Mouse (Mus musculus): ENCODE data around the gene Naa80. TPM values are rescaled to one million over a fixed set of nuclear protein-coding genes. Genes with fewer than 3 reads are reported as not detected.
"Not testable (repeated sequence)": the region's sequence is repeated elsewhere in the genome, so short reads cannot be mapped to it uniquely, and the experiment has no call there.

The Naa80 gene
- total RNA-seq, 4 experiments from 2014 or later, result 12.1 to 16.8 (median 15.5) TPM

- DNase-seq (ENCODE audit: low spot score in 2 of 2), result no peak
Observed at GRCm38 (mm10) chr9:107571534-107572326, 7.0 kb upstream of the Naa80 start.

- DNase-seq (ENCODE audit: low spot score in 2 of 2), result no peak
Observed at GRCm38 (mm10) chr9:107572327-107572662, 6.4 kb upstream of the Naa80 start.

DNA sequence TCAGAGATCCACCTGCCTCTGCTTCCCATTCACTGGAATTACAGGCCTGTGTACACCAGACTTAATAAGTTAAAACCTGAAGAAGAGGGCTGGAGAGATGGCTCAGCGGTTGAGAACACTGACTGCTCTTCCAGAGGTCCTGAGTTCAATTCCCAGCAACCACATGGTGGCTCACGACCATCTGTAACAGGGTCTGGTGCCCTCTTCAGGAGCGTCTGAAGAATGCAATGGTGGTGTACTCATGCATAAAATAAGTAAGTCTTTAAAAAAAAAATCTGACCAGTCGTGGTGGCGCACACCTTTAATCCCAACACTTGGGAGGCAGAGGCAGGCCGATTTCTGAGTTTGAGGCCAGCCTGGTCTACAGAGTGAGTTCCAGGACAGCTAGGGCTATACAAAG, 4.9 kb upstream of the Naa80 start:
- DNase-seq (ENCODE audit: low spot score in 2 of 2), result not testable (repeated sequence)

- no peak for DNase-seq (ENCODE audit: low spot score in 2 of 2)
Observed at GRCm38 (mm10) chr9:107575579-107576356, 2.9 kb upstream of the Naa80 start.

GRCm38 (mm10) chr9:107576357-107577107, 2.2 kb upstream of the Naa80 start, which contains the start of gene Hyal1:
Gene Hyal1 (plus strand): TSS chr9:107576927.
- peak; percentile 76 to 78 for DNase-seq (ENCODE audit: low spot score in 2 of 2)

- DNase-seq (ENCODE audit: low spot score in 2 of 2), result no peak
Observed at GRCm38 (mm10) chr9:107577871-107578270, 816 bp upstream of the Naa80 start.

- DNase-seq (ENCODE audit: low spot score in 2 of 2), result no peak
Observed at GRCm38 (mm10) chr9:107579023-107579900, 575 bp downstream of the Naa80 start.

- DNase-seq (ENCODE audit: low spot score in 2 of 2), result peak; percentile 82 to 85
Observed at GRCm38 (mm10) chr9:107580501-107581317, 2.0 kb downstream of the Naa80 start, which contains the start of gene Hyal3. Gene Hyal3 (plus strand): TSS chr9:107580818.

DNA sequence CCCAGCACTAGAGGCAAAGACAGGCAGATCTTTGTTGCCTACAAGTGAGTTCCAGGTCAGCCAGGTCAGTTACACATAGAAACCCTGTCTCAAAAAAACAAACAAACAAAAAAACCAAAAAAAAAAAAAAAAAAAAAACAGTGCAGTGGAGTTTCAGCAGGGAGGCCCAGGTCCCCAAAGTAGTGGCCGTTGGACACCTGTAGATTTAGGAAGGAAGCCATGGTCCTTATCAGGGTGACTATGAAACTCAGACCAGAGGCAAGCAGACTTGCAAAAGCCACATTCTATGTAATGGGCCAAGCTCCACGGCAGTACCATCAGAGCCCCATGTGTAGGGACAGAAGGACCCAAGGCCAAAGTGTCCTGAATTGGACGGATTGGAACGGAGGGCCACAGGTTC, 2.9 kb downstream of the Naa80 start:
- no peak for DNase-seq (ENCODE audit: low spot score in 2 of 2)

DNA sequence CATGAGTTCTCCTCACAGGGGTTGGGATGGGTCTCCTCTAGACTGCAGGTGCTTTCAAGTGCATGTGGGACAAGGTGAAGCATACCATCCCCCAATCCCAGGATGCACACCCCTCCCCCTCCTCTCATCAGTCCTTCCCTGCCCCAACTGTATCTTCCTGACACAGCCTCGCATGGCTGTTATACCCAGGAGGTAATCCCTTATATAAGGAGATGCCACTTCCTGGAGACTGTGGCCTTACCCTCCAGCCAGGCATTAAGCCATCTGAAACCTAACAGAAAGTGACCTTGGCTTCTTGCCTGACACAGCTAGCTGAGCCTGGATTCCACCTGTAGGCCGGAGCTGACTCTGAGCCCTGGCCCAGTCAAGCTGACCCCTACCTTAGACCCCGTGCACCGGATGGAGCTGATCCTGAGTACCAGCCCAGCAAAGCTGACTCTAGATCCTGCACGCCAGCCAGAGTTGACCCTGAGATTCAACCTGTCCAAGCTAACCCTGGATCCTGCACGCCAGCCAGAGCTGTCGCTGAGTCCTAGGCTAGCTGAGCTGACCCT, 3.9 kb downstream of the Naa80 start:
- no peak for DNase-seq (ENCODE audit: low spot score in 2 of 2)

GRCm38 (mm10) chr9:107583174-107583573, 4.5 kb downstream of the Naa80 start:
- DNase-seq (ENCODE audit: low spot score in 2 of 2), result no peak

DNA sequence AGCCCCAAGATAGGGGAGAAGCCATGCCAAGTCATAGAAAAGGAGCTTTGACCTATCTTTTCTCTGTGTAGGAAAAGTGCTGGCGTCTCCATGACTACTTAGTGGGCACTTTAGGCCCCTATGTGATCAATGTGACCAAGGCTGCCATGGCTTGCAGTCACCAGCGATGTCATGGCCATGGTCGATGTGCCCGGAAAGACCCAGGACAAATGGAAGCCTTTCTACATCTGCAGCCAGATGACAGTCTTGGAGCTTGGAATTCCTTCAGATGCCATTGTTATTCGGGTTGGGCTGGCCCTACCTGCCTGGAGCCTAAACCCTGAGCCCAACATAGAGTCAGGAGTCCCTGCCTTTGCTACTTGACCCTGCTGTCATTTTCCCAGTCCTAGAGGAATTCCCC, 7.8 kb downstream of the Naa80 start:
- no peak for DNase-seq (ENCODE audit: low spot score in 2 of 2)

GRCm38 (mm10) chr9:107586974-107587832, 8.5 kb downstream of the Naa80 start, which contains the start of gene Ifrd2:
Gene Ifrd2 (plus strand): TSS chr9:107587642.
- DNase-seq (ENCODE audit: low spot score in 2 of 2), result peak; percentile 96 to 97

DNA sequence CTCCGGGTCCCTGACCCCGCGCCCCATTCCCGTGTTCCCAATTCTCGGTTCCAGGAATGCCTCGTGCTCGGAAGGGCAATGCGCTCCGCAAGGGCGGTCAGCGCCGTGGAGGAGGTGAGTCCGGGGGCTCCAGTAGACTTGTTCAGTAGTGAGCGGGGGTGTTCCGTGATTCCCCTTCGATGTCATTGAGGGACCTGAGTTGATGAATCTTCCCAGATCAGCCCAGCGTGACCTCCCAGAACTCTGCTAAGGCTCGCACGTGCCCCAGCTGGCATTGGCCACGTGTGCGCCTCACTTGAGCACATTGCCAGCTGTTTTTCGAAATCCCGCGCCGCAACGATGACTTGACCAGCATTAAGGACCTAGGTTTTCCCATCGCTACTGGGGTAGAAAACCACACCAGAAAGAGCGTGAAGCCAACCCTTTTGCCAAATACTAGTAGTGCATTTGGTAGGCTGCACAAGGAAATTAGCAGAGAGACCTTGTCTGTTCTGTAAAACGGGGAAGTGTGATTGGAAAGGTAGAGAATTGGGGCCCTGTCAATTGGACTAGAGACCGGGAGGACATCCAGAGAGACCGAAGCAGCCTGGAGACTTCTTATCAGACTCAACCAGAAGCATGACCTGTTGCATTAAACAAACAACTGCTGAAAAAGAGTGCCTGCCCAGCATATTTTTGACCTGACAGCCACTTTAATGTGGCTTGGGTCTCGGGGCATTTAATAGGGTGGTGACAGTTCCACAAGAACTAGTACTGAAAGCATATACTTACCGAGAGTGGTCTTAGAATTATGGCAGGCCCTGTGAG, 9.3 kb downstream of the Naa80 start:
- peak in 1 of 2 experiments; percentile 55 for DNase-seq (ENCODE audit: low spot score in 2 of 2)

DNA sequence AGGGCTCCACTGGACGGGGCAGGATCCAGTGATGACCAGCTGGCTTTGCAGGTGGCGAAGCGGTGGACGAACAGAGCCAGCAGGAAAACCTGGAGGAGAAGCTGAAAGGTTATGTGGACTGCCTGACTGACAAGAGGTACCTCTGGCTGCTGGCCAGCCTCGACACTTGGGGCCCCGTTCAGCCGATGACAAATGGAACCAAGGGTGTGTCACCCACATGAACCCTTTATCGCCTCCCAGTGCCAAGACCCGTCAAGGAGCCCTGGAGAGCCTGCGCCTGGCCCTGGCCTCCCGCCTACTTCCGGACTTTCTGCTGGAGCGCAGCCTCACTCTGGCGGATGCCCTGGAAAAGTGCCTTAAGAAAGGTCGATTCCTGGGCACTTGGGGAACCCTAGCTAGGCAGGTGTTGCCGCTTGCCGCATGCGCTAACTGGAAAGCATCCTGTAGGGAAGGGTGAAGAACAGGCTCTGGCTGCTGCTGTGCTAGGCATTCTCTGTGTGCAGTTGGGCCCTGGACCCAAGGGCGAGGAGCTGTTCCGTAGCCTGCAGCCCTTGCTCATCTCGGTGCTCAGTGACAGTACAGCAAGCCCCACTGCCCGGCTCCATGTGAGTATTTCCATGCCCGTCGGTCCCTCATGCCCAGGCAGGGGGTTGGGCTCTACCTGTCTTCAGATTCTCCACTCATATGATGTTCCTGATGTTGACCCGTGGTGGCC, 11.5 kb downstream of the Naa80 start:
- peak; percentile 57 to 79 for DNase-seq (ENCODE audit: low spot score in 2 of 2)

GRCm38 (mm10) chr9:107590773-107591060, 12.0 kb downstream of the Naa80 start:
- no peak for DNase-seq (ENCODE audit: low spot score in 2 of 2)

Data from gastrocnemius, adult 8-10 months (tissue).